Mouse (Mus musculus) embryonic facial prominence, embryonic 15.5 days (tissue): ENCODE measurements around the gene Syt6. TPM values are rescaled to one million over a fixed set of nuclear protein-coding genes. Genes with fewer than 3 reads are reported as not detected.

Experiments
- ATAC-seq: fragments of 200-750 bp; cut with Nextera tagmentation; 2 replicates; pipeline ENCODE4 v1.8.0; 2017; ENCODE audit warnings: low read depth, moderate TSS enrichment; ENCODE audit not compliant: insufficient number of reproducible peaks, low FRiP score, low TSS enrichment
- H3K27ac ChIP-seq: fragments of 300-500 bp; sonication (generic); replicated peaks from 2 replicates; pipeline ENCODE4 v1.5.1; 2015; ENCODE audit warnings: mild to moderate bottlenecking, inconsistent platforms
- H3K27me3 ChIP-seq: fragments of 300-500 bp; sonication (generic); 2 replicates; pipeline ENCODE4 v1.6.1; 2015; ENCODE audit warnings: inconsistent platforms
- H3K36me3 ChIP-seq: fragments of 300-500 bp; sonication (generic); 2 replicates; pipeline ENCODE4 v1.6.1; 2015; ENCODE audit warnings: mild to moderate bottlenecking, inconsistent platforms
- H3K4me1 ChIP-seq: fragments of 300-500 bp; sonication (generic); 2 replicates; pipeline ENCODE4 v1.6.1; 2015; ENCODE audit warnings: inconsistent platforms
- H3K4me2 ChIP-seq: fragments of 300-500 bp; sonication (generic); replicated peaks from 2 replicates; pipeline ENCODE4 v1.6.1; 2015; ENCODE audit warnings: mild to moderate bottlenecking, inconsistent platforms
- H3K4me3 ChIP-seq: fragments of 300-500 bp; sonication (generic); replicated peaks from 2 replicates; pipeline ENCODE4 v1.5.1; 2015; ENCODE audit warnings: mild to moderate bottlenecking, inconsistent platforms
- H3K9ac ChIP-seq: fragments of 300-500 bp; sonication (generic); 2 replicates; pipeline ENCODE4 v1.6.1; 2015; ENCODE audit warnings: inconsistent platforms
- H3K9me3 ChIP-seq: fragments of 300-500 bp; sonication (generic); replicated peaks from 2 replicates; pipeline ENCODE4 v1.6.1; 2016; ENCODE audit warnings: inconsistent platforms
- WGBS: fragments of 180-500 bp; shearing (Covaris S2); methylation state at CpG from one replicate; pipeline ENCODE4 v1.1.7; 2015; 5-methylcytosine and 5-hydroxymethylcytosine counted together
- microRNA-seq: library from miRNA; unstranded; fragments of <30 nt; microRNA quantifications from one replicate; pipeline ENCODE4, GENCODE M21; 2016; ENCODE audit warnings: borderline number of aligned reads
- polyA plus RNA-seq: library from polyadenylated mRNA; unstranded; fragments of >200 nt; fragmentation: Nextera tagmentation; extraction: Ambion mirVana; gene quantifications from 2 replicates; pipeline ENCODE4 v1.2.1, GENCODE M21; 2015

Syt6 gene
- polyA plus RNA-seq, 1 experiment from 2014 or later, result 1.3 TPM

DNA sequence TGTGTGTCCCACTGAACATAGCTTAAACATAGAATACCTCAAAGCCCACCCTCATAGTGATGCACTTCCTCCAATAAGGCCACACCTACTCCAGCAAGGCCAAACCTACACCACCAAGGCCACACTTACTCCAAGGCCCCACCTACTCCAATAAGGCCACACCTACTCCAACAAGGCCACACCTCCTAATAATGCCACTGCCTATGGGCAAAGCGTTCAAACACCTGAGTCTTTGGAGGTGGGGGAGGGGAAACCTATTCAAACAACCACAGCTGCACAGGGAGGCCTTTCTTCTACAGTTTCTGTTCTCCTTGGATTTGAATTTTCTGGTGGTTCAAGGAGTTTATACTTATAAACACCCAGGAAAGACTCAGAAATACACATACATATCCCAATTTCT is 114.0 kb downstream of the Syt6 start:
- H3K27me3 ChIP-seq, result peaks cover 3% of the 10 kb centered on the region; the same call in 1 of the 2 replicates
- no peak overlapping the region for H3K4me3 ChIP-seq
- no peaks in the 10 kb centered on the region for H3K9me3 ChIP-seq
- 80% methylated on average over 1 of the region's 1 CpGs for WGBS
- no peaks in the 10 kb centered on the region for H3K36me3 ChIP-seq
- no peaks in the 10 kb centered on the region for H3K4me1 ChIP-seq
- no peak overlapping the region for H3K27ac ChIP-seq
- ATAC-seq, result no peak
- H3K4me2 ChIP-seq, result no peak overlapping the region
- H3K9ac ChIP-seq, result no peak overlapping the region

DNA sequence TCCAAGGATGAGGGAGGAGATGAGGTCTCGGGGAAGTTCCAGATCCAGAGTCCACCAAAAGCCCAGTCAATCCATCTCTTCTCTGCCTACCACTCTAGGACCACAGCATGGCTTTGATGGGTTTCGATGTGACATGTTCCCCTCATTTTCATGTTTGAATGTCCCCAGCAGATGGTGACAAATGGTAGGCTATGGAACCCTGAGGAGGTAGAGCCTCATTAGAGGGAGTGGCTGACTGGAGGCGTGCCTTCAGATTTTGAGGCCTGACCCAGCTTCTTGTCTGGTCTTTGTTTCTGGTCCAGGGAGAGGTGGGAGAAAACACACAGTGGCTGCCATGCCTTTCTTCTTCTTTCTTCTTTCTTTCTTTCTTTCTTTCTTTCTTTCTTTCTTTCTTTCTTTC is 115.5 kb downstream of the Syt6 start:
- ATAC-seq, result no peak
- no peaks in the 10 kb centered on the region for H3K9me3 ChIP-seq
- H3K4me2 ChIP-seq, result no peak overlapping the region
- H3K36me3 ChIP-seq, result no peaks in the 10 kb centered on the region
- 77% methylated on average over 3 of the region's 3 CpGs for WGBS
- H3K9ac ChIP-seq, result no peak overlapping the region
- H3K27ac ChIP-seq, result no peak overlapping the region
- no peak overlapping the region for H3K4me3 ChIP-seq
- no peaks in the 10 kb centered on the region for H3K4me1 ChIP-seq
- no peaks in the 10 kb centered on the region for H3K27me3 ChIP-seq

Small RNA genes lying within 50 kb of the gene (microRNA-seq; reads per million reads assigned to microRNA genes)
- not detected for gene Gm25325

Other genes with a start within 250 kb of the Syt6 start
- gene Atg4a-ps, start 70.8 kb downstream of the Syt6 start, polyA plus RNA-seq, result 0.13 and 0.28 TPM in 2 replicates
- 70.8 and 79.0 TPM in 2 replicates for gene Olfml3, start 162.8 kb downstream of the Syt6 start, polyA plus RNA-seq
- gene Gm10964, start 164.1 kb downstream of the Syt6 start, polyA plus RNA-seq, result not detected in 2 replicates
- gene Hipk1, start 216.3 kb downstream of the Syt6 start, polyA plus RNA-seq, result 12.4 TPM in 2 replicates
- 26.8 and 27.3 TPM in 2 replicates for gene Dclre1b, start 234.2 kb downstream of the Syt6 start, polyA plus RNA-seq
- 22.2 and 23.4 TPM in 2 replicates for gene Ap4b1, start 234.3 kb downstream of the Syt6 start, polyA plus RNA-seq
- 0.84 and 1.1 TPM in 2 replicates for gene Gm43064, start 234.3 kb downstream of the Syt6 start, polyA plus RNA-seq